Mouse (Mus musculus) MEL (cell line): Measurements from ENCODE around the gene Fcer1g. TPM values are rescaled to one million over a fixed set of nuclear protein-coding genes. Genes with fewer than 3 reads are reported as not detected.

ENCODE experiments used
- DNase-seq: peaks from one replicate; pipeline ENCODE4 v3.0.0; 2011; ENCODE audit warnings: low read depth, low spot score
- H3K27ac ChIP-seq: 2 replicates; pipeline ENCODE4 v1.5.1; 2012; ENCODE audit warnings: low read depth, mild to moderate bottlenecking, control low read depth, low read length, moderate library complexity; ENCODE audit not compliant: control insufficient read depth
- H3K27me3 ChIP-seq, 2 experiments: fragments of 150-350 bp in 1 of 2; sonication (generic) in 1 of 2; 2 replicates each; pipeline ENCODE4 v1.6.1; 2012; ENCODE audit warnings: low read length in 2 of 2, mild to moderate bottlenecking in 2 of 2, improper control_type of control experiment in 1 of 2, moderate library complexity in 1 of 2; ENCODE audit not compliant: insufficient read depth in 2 of 2, control insufficient read depth in 1 of 2
- H3K36me3 ChIP-seq, 2 experiments: 2 replicates each; pipeline ENCODE4 v1.6.1; 2012 to 2014; ENCODE audit warnings: low read length in 2 of 2, improper control_type of control experiment in 1 of 2, inconsistent platforms in 1 of 2, mild to moderate bottlenecking in 1 of 2; ENCODE audit not compliant: insufficient read depth in 2 of 2, control insufficient read depth in 1 of 2
- H3K4me1 ChIP-seq, 2 experiments: fragments of 150-350 bp in 1 of 2; sonication (generic) in 1 of 2; 2 replicates each; pipeline ENCODE4 v1.6.1; 2012; ENCODE audit warnings: low read length in 2 of 2, improper control_type of control experiment in 1 of 2, mild to moderate bottlenecking in 1 of 2; ENCODE audit not compliant: insufficient read depth in 2 of 2, control insufficient read depth in 1 of 2
- H3K4me3 ChIP-seq, 2 experiments: fragments of 150-350 bp in 1 of 2; sonication (generic) in 1 of 2; 2 replicates each; pipeline ENCODE4 v1.5.1; 2012; ENCODE audit warnings: low read depth in 2 of 2, low read length in 2 of 2, mild to moderate bottlenecking in 2 of 2, moderate library complexity in 2 of 2, control low read depth in 1 of 2, improper control_type of control experiment in 1 of 2; ENCODE audit not compliant: control insufficient read depth in 1 of 2, insufficient read depth in 1 of 2
- H3K79me2 ChIP-seq: 2 replicates; pipeline ENCODE4 v1.6.1; 2012; ENCODE audit warnings: mild to moderate bottlenecking, low read length, moderate library complexity; ENCODE audit not compliant: control insufficient read depth, poor library complexity, insufficient read depth
- H3K9ac ChIP-seq: 2 replicates; pipeline ENCODE4 v1.6.1; 2012; ENCODE audit warnings: low read depth, mild to moderate bottlenecking, control low read depth, low read length, moderate library complexity; ENCODE audit not compliant: control insufficient read depth, poor library complexity, severe bottlenecking
- H3K9me3 ChIP-seq: fragments of 150-350 bp; sonication (generic); replicated peaks from 2 replicates; pipeline ENCODE4 v1.6.1; 2012; ENCODE audit warnings: mild to moderate bottlenecking, low read length, improper control_type of control experiment, moderate library complexity; ENCODE audit not compliant: insufficient read depth
- BHLHE40 ChIP-seq: IDR thresholded peaks from 2 replicates; pipeline ENCODE4 v1.6.1; 2012; ENCODE audit warnings: low read depth, mild to moderate bottlenecking, inconsistent platforms, low read length, improper control_type of control experiment, borderline replicate concordance
- CHD1 ChIP-seq: IDR thresholded peaks from 2 replicates; pipeline ENCODE4 v1.6.1; 2012; ENCODE audit warnings: low read depth, mild to moderate bottlenecking, inconsistent platforms, low read length, improper control_type of control experiment
- E2F4 ChIP-seq: IDR thresholded peaks from 2 replicates; pipeline ENCODE4 v1.6.1; 2011; ENCODE audit warnings: low read depth, low read length, improper control_type of control experiment, borderline replicate concordance
- ETS1 ChIP-seq: IDR thresholded peaks from 2 replicates; pipeline ENCODE4 v1.6.1; 2012; ENCODE audit warnings: low read depth, mild to moderate bottlenecking, inconsistent platforms, low read length, improper control_type of control experiment, moderate library complexity
- HCFC1 ChIP-seq: IDR thresholded peaks from 2 replicates; pipeline ENCODE4 v1.6.1; 2012; ENCODE audit warnings: low read depth, mild to moderate bottlenecking, inconsistent platforms, low read length, improper control_type of control experiment, moderate library complexity
- KAT2A ChIP-seq: conservative IDR thresholded peaks from 2 replicates; pipeline ENCODE4 v1.6.1; 2012; ENCODE audit warnings: low read depth, low read length, improper control_type of control experiment, inconsistent platforms
- MYC ChIP-seq: IDR thresholded peaks from 2 replicates; pipeline ENCODE4 v1.6.1; 2011; ENCODE audit warnings: low read depth, mild to moderate bottlenecking, low read length, improper control_type of control experiment, moderate library complexity
- NRF1 ChIP-seq: IDR thresholded peaks from 2 replicates; pipeline ENCODE4 v1.6.1; 2014; ENCODE audit warnings: low read depth, mild to moderate bottlenecking, inconsistent platforms, low read length, improper control_type of control experiment, moderate library complexity; ENCODE audit not compliant: poor library complexity, insufficient read depth, severe bottlenecking
- POLR2AphosphoS2 ChIP-seq: IDR thresholded peaks from 2 replicates; pipeline ENCODE4 v1.6.1; 2011; ENCODE audit warnings: low read length, improper control_type of control experiment
- POLR2AphosphoS5 ChIP-seq: IDR thresholded peaks from 2 replicates; pipeline ENCODE4 v1.6.1; 2012; ENCODE audit warnings: low read depth, borderline replicate concordance, mild to moderate bottlenecking, inconsistent platforms, low read length, moderate library complexity, mixed read lengths
- SIN3A ChIP-seq: IDR thresholded peaks from 2 replicates; pipeline ENCODE4 v1.6.1; 2012; ENCODE audit warnings: low read length, improper control_type of control experiment, inconsistent platforms
- SMC3 ChIP-seq: IDR thresholded peaks from 2 replicates; pipeline ENCODE4 v1.6.1; 2011; ENCODE audit warnings: low read depth, low read length, improper control_type of control experiment
- TCF12 ChIP-seq: IDR thresholded peaks from 2 replicates; pipeline ENCODE4 v1.6.1; 2014; ENCODE audit warnings: low read depth, mild to moderate bottlenecking, inconsistent platforms, low read length, improper control_type of control experiment, moderate library complexity
- USF2 ChIP-seq, 2 experiments: IDR thresholded peaks; 2 replicates each; pipeline ENCODE4 v1.6.1; 2011 to 2012; ENCODE audit warnings: improper control_type of control experiment in 2 of 2, low read length in 2 of 2, borderline replicate concordance in 1 of 2, inconsistent platforms in 1 of 2, low read depth in 1 of 2, mild to moderate bottlenecking in 1 of 2; ENCODE audit not compliant: insufficient read depth in 1 of 2
- ZKSCAN1 ChIP-seq: IDR thresholded peaks from 2 replicates; pipeline ENCODE4 v1.6.1; 2012; ENCODE audit warnings: low read depth, mild to moderate bottlenecking, inconsistent platforms, low read length, improper control_type of control experiment, moderate library complexity
- ZNF384 ChIP-seq: IDR thresholded peaks from 2 replicates; pipeline ENCODE4 v1.6.1; 2012; ENCODE audit warnings: low read depth, mild to moderate bottlenecking, inconsistent platforms, low read length, improper control_type of control experiment
- polyA plus RNA-seq, 2 experiments: library from polyadenylated mRNA; stranded (reverse) in 1 of 2; unstranded in 1 of 2; fragments of >175 nt in 1 of 2; fragments of >200 nt in 1 of 2; gene quantifications; 2 replicates each; pipeline versions ENCODE4 v1.2.1 to v1.2.4; 2012; ENCODE audit warnings: low replicate concordance in 2 of 2, low read depth in 1 of 2; ENCODE audit not compliant: insufficient read length in 2 of 2, insufficient read depth in 1 of 2, missing spikeins in 1 of 2
- total RNA-seq: library from RNA; depleted of rRNA; stranded (reverse); fragments of 300-350 nt; gene quantifications from 2 replicates; pipeline ENCODE4 v1.2.3, GENCODE M21; 2012

Gene Fcer1g
- total and polyA plus RNA-seq, 3 experiments = 0.62 to 1.1 TPM; not detected in 1

- TF ChIP-seq HCFC1 (peak; percentile 89), E2F4 (no peak), ZNF384 (no peak)
Measured at GRCm38 (mm10) chr1:171280916-171281527, 46.9 kb upstream of the Fcer1g start, which contains the start of gene Ppox (continued).

- H3K36me3 ChIP-seq = peaks cover 1 to 10% of the 10 kb centered on the region in 2 experiments
Measured at GRCm38 (mm10) chr1:171280250-171280915, 46.2 kb upstream of the Fcer1g start.

DNA sequence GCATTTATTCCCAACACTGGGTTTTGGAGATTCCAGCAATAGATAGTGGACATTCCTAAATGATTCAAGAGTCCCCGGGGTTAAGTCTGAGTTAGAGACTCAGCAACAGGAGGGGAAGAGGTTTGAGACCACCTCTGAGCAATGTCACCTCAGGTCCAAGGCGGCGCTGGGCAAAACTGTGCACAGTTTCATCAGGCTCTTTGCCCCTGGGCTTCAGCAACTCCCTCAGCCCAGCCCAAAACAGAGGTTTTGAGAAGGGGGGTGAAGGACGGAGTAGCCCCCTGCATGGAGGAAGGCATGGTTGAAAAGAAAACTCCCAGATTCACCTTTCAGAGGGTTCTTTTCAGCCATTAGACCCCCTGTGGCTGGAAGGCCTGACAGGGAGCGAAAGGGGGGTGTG is 45.6 kb upstream of the Fcer1g start:
- no peaks in the 10 kb centered on the region for H3K27me3 ChIP-seq
- no peak overlapping the region for H3K27ac ChIP-seq
- peaks cover 1 to 10% of the 10 kb centered on the region in 2 experiments for H3K36me3 ChIP-seq
- H3K9me3 ChIP-seq = no peaks in the 10 kb centered on the region
- H3K4me1 ChIP-seq = peaks cover 0 to 10% of the 10 kb centered on the region in 2 experiments; a peak in 1 of 4 replicates
- DNase-seq = no peak
- peaks cover 4% of the 10 kb centered on the region; the same call in 1 of the 2 replicates for H3K79me2 ChIP-seq
- TF ChIP-seq ZKSCAN1 = no peak
- no peak for TF ChIP-seq CHD1
- TF ChIP-seq, all 39 proteins: peak for 0
- Histone ChIP-seq H3K9ac (peak overlapping the region; percentile 78), H3K4me3 (peak overlapping the region; percentile 58 to 76)

More at GRCm38 (mm10) chr1:171280250-171280915, 46.2 kb upstream of the Fcer1g start:
- no peak for DNase-seq
- Histone ChIP-seq H3K4me1 (peaks cover 0 to 10% of the 10 kb centered on the region in 2 experiments; a peak in 1 of 4 replicates), H3K27me3 (no peaks in the 10 kb centered on the region), H3K9me3 (no peaks in the 10 kb centered on the region), H3K9ac (peak overlapping the region; percentile 78), H3K79me2 (peaks cover 4% of the 10 kb centered on the region; the same call in 1 of the 2 replicates), H3K4me3 (peak overlapping the region; percentile 58 to 76), H3K27ac (peak overlapping the region; percentile 93)
- TF ChIP-seq TCF12 (no peak), SIN3A (no peak), NRF1 (no peak), MYC (no peak), SMC3 (no peak), HCFC1 (no peak), KAT2A (no peak), ETS1 (no peak), BHLHE40 (no peak), USF2 (IDR thresholded peaks at IDR 0.05; ENCODE audit: borderline replicate concordance in 1 of 2, insufficient read depth in 1 of 2, low read depth in 1 of 2, low read length in 2 of 2) (no peak), CHD1 (no peak), POLR2AphosphoS2 (no peak), POLR2AphosphoS5 (no peak)
